Mouse (Mus musculus) layer of hippocampus, postnatal 36 days (tissue): ENCODE data around the gene Hrh3. TPM values are rescaled to one million over a fixed set of nuclear protein-coding genes. Genes with fewer than 3 reads are reported as not detected.

Experiments
- DNase-seq, 2 experiments: peaks; one replicate each; pipeline ENCODE4 v3.0.0; 2022
- total RNA-seq, 2 experiments: library from RNA; stranded (reverse); gene quantifications; 2 replicates each; pipeline ENCODE4 v1.2.3; 2021

Hrh3 gene
- total RNA-seq, 2 experiments from 2014 or later, result 42.8 to 44.2 TPM

- DNase-seq, result no peak
Measured at GRCm38 (mm10) chr2:180105441-180106190, 1.3 kb upstream of the Hrh3 start.

GRCm38 (mm10) chr2:180104659-180105377 is 530 bp upstream of the Hrh3 start:
- no peak for DNase-seq

- no peak for DNase-seq
Measured at GRCm38 (mm10) chr2:180103151-180103977, 924 bp downstream of the Hrh3 start.

DNA sequence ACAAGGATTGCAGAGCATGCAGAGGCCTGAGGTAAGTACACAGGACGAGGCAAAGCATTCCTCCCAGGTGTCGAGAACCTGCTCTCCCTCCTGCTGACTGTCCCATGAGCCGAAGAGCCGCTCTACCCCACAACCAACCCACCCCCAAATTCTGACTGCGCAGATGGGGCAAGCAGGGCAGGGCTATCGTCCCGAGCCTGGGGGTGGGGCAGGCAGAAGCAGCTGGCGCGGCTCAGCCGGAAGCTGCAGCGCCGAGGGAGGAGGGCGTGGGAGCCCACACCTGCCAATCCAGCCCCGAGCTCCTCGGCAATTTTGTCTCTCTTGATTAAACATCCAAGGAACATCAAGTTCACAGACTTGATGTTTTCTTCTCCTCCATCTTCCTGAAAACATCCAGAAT is 4.8 kb downstream of the Hrh3 start:
- no peak for DNase-seq

DNA sequence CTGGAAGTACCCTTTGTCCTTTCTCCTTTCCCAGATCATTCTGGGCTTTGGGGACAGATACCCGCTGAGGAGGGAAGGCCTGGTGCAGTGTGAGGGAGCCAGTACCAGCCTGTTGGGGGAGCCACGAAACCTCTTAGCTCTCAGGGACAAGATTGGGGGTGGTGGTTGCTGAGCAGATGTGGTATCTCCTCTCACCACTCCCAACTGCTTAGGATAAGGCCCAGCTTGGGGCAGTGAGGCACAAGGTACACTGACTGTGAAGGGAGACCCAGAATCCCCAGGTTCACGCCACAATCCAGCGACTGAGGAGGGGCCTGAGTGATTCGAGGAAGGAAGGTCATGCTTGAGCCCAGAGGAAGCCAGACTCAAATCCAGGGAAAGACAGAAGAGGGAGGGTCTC is 6.1 kb downstream of the Hrh3 start:
- no peak for DNase-seq

GRCm38 (mm10) chr2:180097585-180097984 is 6.7 kb downstream of the Hrh3 start:
- no peak for DNase-seq

DNA sequence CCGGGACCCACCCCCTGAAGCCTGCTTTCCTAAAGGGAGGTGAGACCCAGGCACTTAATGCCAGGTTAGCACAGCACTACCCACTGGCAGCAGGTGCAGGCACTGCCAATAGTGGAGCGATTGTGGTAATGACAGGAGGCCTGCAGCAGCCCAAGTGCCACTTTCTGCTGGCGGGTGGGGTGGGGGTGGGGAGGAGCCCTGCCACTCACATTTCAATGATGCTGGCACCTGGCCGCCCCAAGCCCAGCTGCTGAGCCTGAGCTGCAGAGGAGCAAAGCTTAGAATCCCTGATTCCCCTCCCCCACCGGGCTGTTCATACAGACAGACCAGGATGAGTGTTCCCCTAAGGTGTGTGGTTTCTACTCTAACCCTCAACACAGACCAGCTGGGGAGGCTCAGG is 8.6 kb downstream of the Hrh3 start:
- DNase-seq, result no peak

GRCm38 (mm10) chr2:180090285-180090684 is 14.0 kb downstream of the Hrh3 start:
- DNase-seq, result no peak

- no peak for DNase-seq
Measured at GRCm38 (mm10) chr2:180087472-180087871, 16.8 kb downstream of the Hrh3 start.

DNA sequence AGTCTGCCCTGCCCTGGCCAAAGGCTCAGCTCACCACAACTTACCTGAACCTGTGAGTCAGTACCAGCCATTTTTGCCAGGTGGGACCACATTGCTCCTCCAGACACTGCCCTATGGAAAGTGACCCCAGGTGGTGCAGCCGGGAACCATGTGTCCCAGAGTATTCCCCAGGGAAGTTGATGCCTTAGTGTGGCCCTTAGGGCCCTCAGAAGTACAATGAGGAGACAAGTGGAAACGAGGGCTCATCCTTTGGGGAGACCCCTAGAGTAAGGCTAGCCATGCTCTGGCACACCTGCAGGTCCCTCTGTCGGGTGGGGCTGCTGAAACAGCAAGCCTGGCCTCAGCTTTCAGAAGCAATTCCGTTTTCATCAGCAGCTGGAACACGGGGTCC is 17.7 kb downstream of the Hrh3 start:
- no peak for DNase-seq

DNA sequence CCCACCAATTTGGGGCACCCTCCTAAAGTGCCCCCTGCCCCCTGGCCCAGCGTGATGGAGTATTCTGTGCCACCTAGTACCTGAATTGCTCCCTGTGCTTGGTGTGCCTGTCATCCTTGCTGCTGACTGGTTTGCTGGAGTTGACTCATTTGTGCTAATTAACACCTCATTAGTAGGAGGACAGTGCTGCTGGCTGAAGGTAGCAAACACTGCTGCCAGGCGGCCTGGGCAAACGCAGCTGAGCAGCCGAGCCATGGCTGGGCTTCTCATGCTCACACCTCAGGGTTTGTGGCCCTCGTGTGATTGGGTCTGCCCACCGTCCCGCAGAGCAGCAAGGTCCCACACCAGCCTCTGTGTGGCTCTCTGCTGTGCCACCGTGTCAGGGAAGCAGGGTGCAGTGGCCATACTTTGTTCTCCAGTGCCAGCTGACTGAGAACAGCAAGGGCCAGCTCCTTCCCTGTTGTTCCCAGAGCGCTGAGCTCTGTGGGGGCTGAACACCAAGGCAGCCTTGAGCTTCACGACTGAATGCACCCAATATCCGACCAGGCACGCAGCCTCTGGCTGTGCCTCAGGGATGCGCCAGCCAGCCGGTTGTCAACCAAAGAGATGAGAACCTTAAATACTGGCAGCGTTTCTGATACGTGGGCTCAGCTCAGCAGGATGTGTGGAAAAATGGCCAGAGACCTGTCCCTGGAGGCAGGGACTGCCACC is 18.2 kb downstream of the Hrh3 start:
- no peak for DNase-seq

DNA sequence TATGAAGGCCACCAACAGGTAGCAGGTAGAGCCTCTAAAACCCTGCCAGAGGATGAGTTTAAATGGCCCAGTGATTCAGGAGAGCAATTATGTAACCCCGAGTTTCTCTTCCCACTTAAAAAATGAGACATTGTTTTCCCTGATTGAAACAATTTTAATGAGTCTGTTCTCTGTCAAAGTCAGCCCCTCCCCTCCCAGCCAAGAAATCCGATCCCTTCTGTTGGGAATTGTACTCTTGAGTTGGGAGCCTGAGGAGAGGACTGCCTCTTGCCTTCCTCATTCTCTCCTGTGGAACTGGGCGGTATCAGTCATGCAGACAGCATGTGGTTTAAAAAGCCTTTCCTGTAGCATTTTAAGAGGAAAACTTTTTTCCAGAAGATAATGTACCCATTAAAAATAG is 19.7 kb downstream of the Hrh3 start:
- DNase-seq, result no peak

GRCm38 (mm10) chr2:180083063-180083462 is 21.2 kb downstream of the Hrh3 start:
- no peak for DNase-seq

DNA sequence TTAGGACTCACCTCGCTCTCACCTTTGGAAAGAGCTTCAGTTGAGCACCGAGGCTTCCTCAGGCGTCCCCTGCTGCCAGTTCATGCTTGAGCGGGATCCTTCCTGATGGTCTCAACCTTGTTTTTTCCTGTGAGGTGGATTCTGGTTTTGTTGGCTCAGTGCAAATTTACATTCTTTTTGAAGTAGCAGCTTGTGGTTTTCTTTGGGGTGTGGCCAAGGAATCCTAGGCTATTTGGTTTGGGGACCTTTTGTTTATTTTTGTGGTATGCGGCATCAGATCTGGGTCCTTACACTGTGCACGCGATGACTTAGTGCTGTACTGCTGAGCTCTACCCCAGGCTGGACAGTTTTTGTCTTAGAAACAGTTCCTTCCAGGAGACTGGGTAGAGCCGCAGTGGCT is 23.6 kb downstream of the Hrh3 start:
- no peak for DNase-seq

DNA sequence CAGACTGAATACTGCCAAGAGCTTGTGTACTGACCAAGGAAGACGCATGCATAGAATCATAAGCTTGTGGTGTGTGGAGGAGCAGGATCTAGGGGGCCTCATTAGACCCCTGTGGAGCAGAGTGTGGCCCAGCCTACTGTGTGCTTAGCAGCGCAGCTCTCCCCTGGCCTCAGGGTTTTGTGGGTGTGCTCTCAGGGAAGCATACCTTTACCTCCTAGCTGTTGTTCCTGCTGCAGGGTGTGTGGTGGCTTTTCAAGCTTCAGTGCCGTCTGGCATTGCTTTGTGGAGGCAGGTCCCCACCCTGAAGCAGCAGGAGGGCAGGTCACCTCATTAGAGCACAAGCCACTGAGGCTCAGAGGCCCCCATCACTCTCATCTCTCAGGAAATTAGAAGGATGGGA is 26.7 kb downstream of the Hrh3 start:
- DNase-seq, result no peak

DNA sequence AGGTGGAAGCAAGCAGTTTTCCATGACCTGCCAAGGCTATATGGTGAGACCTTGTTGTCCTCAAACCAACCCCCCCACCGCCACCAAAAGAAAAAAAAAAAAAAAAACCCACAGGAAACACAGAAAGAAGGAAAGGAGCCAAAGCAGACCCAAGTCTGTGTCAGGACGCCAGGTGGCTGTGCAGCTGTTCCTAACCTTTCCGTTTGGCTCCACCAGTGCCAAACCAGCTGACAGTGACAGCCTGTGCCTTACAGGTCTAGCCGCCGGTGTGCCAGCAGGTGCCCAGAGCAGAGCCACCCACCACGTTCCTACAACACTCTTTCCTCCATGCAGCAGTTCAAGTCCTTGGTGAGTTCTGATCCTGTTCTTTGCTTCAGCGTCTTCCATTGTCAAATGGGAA is 31.4 kb downstream of the Hrh3 start:
- DNase-seq, result no peak

- no peak for DNase-seq
Measured at GRCm38 (mm10) chr2:180071671-180072070, 32.6 kb downstream of the Hrh3 start.

DNA sequence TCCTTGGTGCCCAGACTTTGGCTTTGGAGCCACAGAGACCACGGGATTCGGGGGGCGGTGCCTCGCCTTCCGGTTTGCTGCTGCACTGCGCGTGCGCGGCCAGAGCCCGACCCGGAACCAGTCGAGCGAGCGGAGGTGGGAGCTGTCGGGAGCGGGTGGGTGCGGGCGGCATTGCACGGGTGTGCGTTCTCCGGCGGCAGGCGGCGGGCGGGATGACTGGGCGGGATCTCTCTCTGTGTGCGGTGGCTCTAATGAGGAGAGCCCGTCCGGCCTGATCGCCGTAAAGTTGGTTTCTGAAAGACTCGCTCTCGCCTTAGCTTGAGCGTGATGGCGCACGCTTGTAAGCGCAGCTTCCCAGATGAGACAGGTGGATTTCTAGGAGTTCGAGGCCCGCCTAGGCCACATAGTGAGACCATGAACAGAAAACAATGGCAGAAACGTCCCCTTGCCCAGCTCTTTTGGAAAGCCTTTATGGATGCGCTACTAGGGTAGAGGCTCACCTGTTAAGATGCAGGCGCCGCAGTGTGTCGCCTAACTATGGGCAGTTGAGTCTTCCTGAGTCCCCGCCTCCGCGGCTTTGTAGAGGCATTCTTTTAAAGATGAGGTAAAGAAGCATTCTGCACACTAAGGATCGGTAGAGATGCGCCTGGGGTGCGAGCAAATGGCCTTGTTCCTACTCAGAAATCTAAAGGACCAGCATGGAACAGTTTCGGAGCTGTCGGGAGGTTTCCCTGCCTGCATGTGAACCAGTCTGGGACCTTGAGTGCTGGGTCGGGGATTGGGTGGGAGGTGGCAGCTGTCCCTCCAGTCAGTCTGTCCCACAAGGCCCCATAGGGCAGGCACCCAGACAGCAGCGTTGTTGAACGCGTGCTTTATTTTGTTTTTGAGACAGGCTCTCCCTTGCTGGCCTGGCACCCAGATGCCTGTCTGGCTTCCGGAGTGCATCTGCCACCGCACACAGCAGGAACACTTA is 33.5 kb downstream of the Hrh3 start, which contains the start of gene Mtg2:
TSS of gene Mtg2 (plus strand) at position 108 of the 973 bp plus-strand sequence.
- peak; percentile 95 to 96 for DNase-seq

DNA sequence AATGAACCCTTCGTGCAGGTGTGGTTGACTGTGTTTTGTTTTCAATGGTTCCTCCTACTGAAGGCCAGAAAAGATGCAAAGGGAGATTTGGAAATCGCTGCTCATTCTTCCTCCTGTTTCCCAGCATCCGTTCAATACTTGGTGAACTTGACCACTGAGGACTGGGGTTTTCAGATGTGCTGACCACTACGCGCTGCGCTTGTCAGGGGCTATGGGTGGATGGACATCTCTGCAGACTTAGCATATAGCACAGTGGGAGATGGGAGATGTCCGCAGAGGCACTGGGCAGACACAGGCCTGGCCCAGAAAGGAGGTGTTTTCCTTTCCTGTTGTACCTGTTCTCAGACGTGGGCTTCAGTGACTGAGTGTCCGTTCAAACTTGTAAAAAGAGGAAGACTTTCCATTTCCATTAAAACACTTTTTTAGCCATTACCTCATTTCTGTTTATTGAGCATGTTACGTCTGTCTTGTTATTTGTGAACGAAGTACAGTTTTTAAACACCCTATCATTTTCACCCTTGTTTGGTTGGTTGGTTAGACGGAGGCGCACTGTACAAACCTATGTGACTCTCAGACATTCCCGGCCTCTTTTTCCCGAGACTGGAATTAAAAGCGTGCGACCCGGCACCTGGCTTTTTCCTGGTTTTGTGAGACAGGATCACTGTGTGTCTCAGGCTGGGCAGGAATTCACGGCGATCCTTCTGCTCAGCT is 34.4 kb downstream of the Hrh3 start:
- DNase-seq, result no peak

GRCm38 (mm10) chr2:180063338-180064131 is 40.8 kb downstream of the Hrh3 start:
- DNase-seq, result no peak
